Mouse (Mus musculus) layer of hippocampus, adult 2 months (tissue): ENCODE results near the gene Ankrd12. TPM values are rescaled to one million over a fixed set of nuclear protein-coding genes. Genes with fewer than 3 reads are reported as not detected.
A peak's percentile ranks its signal among the peaks of the same experiment; 100 is the strongest.

Experiments used
- DNase-seq, 2 experiments: peaks; one replicate each; pipeline ENCODE4 v3.0.0; 2022; ENCODE audit warnings: low spot score in 2 of 2
- H3K27ac ChIP-seq: fragments of 200-600 bp; 2 replicates; pipeline ENCODE4 v1.8.1; 2022
- H3K4me3 ChIP-seq: fragments of 200-600 bp; 2 replicates; pipeline ENCODE4 v1.8.1; 2022; ENCODE audit warnings: mild to moderate bottlenecking
- CTCF ChIP-seq: fragments of 200-600 bp; conservative IDR thresholded peaks from 2 replicates; pipeline ENCODE4 v1.8.1; 2022; ENCODE audit warnings: antibody characterized with exemption, mild to moderate bottlenecking, moderate library complexity
- long read RNA-seq, 2 experiments: library from polyadenylated mRNA; stranded (forward); transcript quantifications; one replicate each; pipeline ENCODE4 v2.0.0; 2021; ENCODE audit warnings: borderline mapping rate in 2 of 2
- total RNA-seq, 2 experiments: library from RNA; stranded (reverse); gene quantifications; 2 replicates each; pipeline ENCODE4 v1.2.3; 2021

Ankrd12 gene
- 100 to 1,000 TPM; 229 to 237 TPM for total RNA-seq
- long read RNA-seq, experiment 1, full-length matches to known transcripts: 2 of 10 reads
- long read RNA-seq, experiment 1, partial matches to known transcripts: 3 of 10 reads
- long read RNA-seq, experiment 1, other reads (novel, unspliced or antisense): 5 of 10 reads
- long read RNA-seq, experiment 2, partial matches to known transcripts: 2 of 5 reads
- long read RNA-seq, experiment 2, other reads (novel, unspliced or antisense): 3 of 5 reads

GRCm38 (mm10) chr17:66076934-66077333, at the start of gene Ankrd12:
Gene Ankrd12 (minus strand): TSS chr17:66077089.
- peak; percentile 94 to 96 for DNase-seq
- no peak for TF ChIP-seq CTCF
- Histone ChIP-seq H3K27ac (peak within 1 kb of the TSS; percentile 92), H3K4me3 (peak within 1 kb of the TSS; percentile 91)

- Histone ChIP-seq H3K27ac (no peak overlapping the region), H3K4me3 (no peak overlapping the region)
- no peak for DNase-seq
- peak; percentile 24 for TF ChIP-seq CTCF
Observed at GRCm38 (mm10) chr17:66125211-66125610, 48.3 kb upstream of the Ankrd12 start.

- no peak for TF ChIP-seq CTCF
- H3K4me3 ChIP-seq: peak overlapping the region; percentile 94
- DNase-seq: no peak
- H3K27ac ChIP-seq: peak overlapping the region; percentile 59; the same call in 1 of the 2 replicates
Observed at GRCm38 (mm10) chr17:66123816-66124610, 47.1 kb upstream of the Ankrd12 start.

- peak within 1 kb of the TSS; percentile 59 for H3K27ac ChIP-seq
- TF ChIP-seq CTCF: peak; percentile 32; the same call in 1 of the 2 replicates
- peak within 1 kb of the TSS; percentile 94 for H3K4me3 ChIP-seq
Observed at GRCm38 (mm10) chr17:66123066-66123815, 46.4 kb upstream of the Ankrd12 start, which contains the start of gene Ddx11. Gene Ddx11 (plus strand): TSS chr17:66123520.

GRCm38 (mm10) chr17:66120701-66121100, 43.8 kb upstream of the Ankrd12 start:
- Histone ChIP-seq H3K27ac (no peak overlapping the region), H3K4me3 (no peak overlapping the region)
- no peak for DNase-seq
- TF ChIP-seq CTCF: no peak

More at GRCm38 (mm10) chr17:66123066-66123815, 46.4 kb upstream of the Ankrd12 start, which contains the start of gene Ddx11:
- peak; percentile 83 to 93 for DNase-seq

- TF ChIP-seq CTCF: no peak
- H3K27ac ChIP-seq: no peak overlapping the region
- no peak for DNase-seq
- H3K4me3 ChIP-seq: no peak overlapping the region
Observed at GRCm38 (mm10) chr17:66118991-66119390, 42.1 kb upstream of the Ankrd12 start.

GRCm38 (mm10) chr17:66112166-66112565, 35.3 kb upstream of the Ankrd12 start:
- TF ChIP-seq CTCF: no peak
- peak overlapping the region; percentile 93; the same call in 1 of the 2 replicates for H3K27ac ChIP-seq

GRCm38 (mm10) chr17:66111402-66111959, 34.6 kb upstream of the Ankrd12 start, which contains the start of gene Washc1:
Gene Washc1 (plus strand): TSS chr17:66111545.
- TF ChIP-seq CTCF: peak; percentile 32; the same call in 1 of the 2 replicates
- peak within 1 kb of the TSS; percentile 86 for H3K4me3 ChIP-seq
- peak; percentile 82 to 91 for DNase-seq
- H3K27ac ChIP-seq: peak within 1 kb of the TSS; percentile 93

More at GRCm38 (mm10) chr17:66112166-66112565, 35.3 kb upstream of the Ankrd12 start:
- H3K4me3 ChIP-seq: peak overlapping the region; percentile 86
- no peak for DNase-seq

GRCm38 (mm10) chr17:66110746-66111145, 33.9 kb upstream of the Ankrd12 start:
- TF ChIP-seq CTCF: no peak
- Histone ChIP-seq H3K4me3 (no peak overlapping the region; the same call in 1 of the 2 replicates), H3K27ac (peak overlapping the region; percentile 93; the same call in 1 of the 2 replicates)
- no peak for DNase-seq

GRCm38 (mm10) chr17:66108198-66108597, 31.3 kb upstream of the Ankrd12 start:
- no peak for DNase-seq
- H3K27ac ChIP-seq: no peak overlapping the region
- no peak for TF ChIP-seq CTCF
- H3K4me3 ChIP-seq: no peak overlapping the region

- no peak for DNase-seq
- H3K27ac ChIP-seq: no peak overlapping the region
- no peak for TF ChIP-seq CTCF
- H3K4me3 ChIP-seq: no peak overlapping the region
Observed at GRCm38 (mm10) chr17:66107466-66107865, 30.6 kb upstream of the Ankrd12 start.
